Mouse (Mus musculus): ENCODE results near the gene Hoxd13. TPM values are rescaled to one million over a fixed set of nuclear protein-coding genes. Genes with fewer than 3 reads are reported as not detected.

The Hoxd13 gene
- polyA plus RNA-seq, 1 experiment from 2014 or later = 0.77 TPM

DNA sequence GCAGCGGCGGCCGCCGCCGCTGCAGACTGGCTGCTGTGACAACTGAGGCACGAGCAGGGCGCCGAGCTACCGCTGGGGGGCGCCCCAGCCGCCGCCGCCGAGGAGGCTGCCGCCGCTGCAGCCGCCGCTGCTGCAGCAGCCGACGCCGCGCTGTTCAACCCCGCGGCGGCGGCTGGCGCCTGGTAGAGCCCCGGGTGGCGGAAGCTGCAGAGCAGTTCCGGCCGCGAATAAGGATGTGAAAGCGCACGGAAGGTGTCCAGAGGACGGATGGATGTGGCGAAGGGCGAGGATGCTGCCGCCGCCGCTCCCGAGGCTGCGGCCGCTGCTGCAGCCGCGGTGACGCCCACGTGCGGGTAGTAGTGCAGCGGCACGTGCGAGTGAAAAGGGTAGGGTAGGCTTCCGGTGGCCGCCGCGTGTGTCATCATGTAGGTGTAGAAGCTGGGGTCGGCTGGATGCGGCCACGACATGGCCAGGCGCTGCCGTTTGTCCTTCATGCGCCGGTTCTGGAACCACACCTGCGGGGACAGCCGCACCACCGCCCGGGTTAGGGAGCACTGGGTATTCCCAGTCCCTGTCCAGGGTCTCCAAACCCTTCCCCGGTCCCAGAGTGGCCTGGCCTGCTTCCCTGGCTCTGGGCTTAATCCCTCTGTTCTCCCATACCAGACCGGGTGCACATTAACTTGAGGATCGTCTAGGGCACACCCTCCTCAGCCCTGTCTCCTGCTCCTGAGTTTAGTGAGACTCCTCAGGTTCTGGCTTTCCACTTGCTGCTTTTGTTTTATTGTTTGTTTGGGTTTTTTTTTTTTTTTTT, 12.1 kb upstream of the Hoxd13 start:
- peaks cover 83% of the 10 kb centered on the region for H3K27me3 ChIP-seq (replicated peaks)
- ATAC-seq = peak; percentile 51
- no peaks in the 10 kb centered on the region for H3K36me3 ChIP-seq
- no peaks in the 10 kb centered on the region for H3K9me3 ChIP-seq
- peak overlapping the region; percentile 73 for H3K4me2 ChIP-seq (replicated peaks)
- no peak overlapping the region; the same call in 1 of the 2 replicates for H3K9ac ChIP-seq
- peaks cover 22% of the 10 kb centered on the region for H3K4me1 ChIP-seq (replicated peaks)
- H3K27ac ChIP-seq = no peak overlapping the region
- under 1% methylated on average over 65 of the region's 69 CpGs for WGBS
- peak overlapping the region; percentile 40 for H3K4me3 ChIP-seq (replicated peaks)

DNA sequence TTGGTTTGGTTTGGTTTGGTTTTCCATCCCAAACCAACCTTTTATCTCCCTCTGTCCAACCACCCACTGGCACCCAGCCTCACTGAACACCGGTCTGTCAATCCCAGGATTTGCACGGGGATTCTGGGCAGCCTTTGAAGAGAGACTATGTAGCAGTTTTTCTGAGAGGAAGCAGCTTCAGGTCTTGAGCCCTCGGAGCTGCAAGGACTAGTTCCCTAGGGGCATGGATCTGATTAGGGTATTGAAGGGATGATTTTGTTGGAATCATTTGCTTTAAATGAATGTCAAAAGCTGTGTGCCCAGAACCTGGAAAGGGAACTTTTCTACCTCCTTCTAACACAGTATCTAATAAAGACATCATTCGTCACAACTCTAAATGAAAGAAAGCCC, 11.5 kb upstream of the Hoxd13 start:
- Histone ChIP-seq H3K27ac (no peak overlapping the region), H3K36me3 (no peaks in the 10 kb centered on the region), H3K4me1 (replicated peaks) (peaks cover 24% of the 10 kb centered on the region), H3K4me2 (replicated peaks) (no peak overlapping the region), H3K4me3 (replicated peaks) (no peak overlapping the region), H3K9me3 (no peaks in the 10 kb centered on the region), H3K27me3 (replicated peaks) (peaks cover 84% of the 10 kb centered on the region), H3K9ac (no peak overlapping the region)
- ATAC-seq = no peak
- WGBS = 5% methylated on average over 4 of the region's 4 CpGs

DNA sequence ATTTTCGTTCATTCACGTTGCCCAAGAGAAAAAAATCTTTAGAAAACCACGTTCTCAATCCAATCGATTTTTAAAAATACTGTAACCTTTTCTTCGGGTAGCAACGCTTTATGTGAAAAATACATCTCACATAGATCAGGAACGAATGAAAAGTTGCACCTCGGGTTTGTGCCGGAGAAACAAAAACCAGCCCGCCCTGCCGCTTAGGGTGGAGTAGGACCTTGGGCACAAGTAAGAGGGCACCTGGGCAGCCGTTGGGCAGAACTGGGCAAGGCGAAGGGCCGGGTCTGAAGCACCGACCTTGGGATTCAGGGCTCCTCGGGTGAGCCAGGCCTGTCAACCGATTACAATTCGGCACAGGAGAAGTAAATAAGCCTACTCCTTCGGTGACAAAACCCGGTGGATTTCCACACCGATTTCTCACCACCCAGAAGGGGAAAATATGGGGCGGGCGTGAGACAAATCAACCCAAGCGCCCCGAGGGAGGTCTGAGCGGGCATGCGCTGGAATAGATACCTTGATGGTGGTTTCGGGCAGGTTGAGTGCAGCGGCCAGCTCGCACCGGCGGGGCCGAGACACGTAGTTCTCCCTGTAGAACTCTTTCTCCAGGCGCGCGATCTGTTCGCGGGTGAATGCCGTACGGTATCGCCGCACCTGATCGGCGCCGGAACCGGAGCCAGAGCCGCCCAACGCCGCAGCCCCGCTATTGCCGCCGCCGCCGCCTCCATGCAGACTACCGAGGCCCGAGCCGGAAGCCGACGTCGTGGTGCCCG, 10.7 kb upstream of the Hoxd13 start:
- Histone ChIP-seq H3K4me3 (replicated peaks) (peak overlapping the region; percentile 12; the same call in 1 of the 2 replicates), H3K27ac (no peak overlapping the region), H3K9ac (no peak overlapping the region), H3K9me3 (no peaks in the 10 kb centered on the region), H3K4me2 (replicated peaks) (0 out of 2 replicates have a peak overlapping the region, but pooled peaks have one; percentile 22), H3K27me3 (replicated peaks) (peaks cover 84% of the 10 kb centered on the region), H3K4me1 (replicated peaks) (peaks cover 26% of the 10 kb centered on the region), H3K36me3 (no peaks in the 10 kb centered on the region)
- WGBS = 3% methylated on average over 62 of the region's 62 CpGs
- no peak for ATAC-seq

DNA sequence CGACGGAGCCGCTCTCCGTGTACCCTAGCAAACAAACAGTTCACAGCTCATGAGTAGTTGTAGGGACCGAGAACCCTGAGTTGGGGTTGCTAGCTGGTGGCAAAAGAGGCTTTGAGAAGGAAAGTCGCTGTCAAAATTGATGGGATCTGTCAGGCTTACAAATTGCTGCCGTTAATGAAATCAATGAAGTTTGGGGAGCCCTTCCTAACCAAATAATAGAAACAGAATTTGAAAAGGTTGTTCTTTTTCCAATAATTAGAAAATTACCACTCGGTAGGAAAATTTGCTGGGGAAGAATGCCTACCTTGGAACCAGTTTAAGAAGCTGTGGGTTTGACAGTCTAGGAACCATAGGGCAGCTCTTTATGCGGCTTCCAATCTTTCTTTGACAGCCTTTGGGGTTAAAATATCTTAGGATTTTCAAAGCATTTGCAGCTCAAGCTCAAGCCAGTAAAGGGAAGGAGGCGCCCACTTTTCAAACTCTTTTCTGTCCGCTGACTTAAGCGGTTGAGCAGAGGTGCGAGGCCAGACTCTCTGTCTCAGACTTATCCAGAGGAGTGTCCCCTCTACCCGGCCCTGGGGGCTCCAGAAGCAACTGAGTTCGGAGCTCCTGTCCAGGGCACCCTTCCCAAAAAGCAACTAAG, 10.0 kb upstream of the Hoxd13 start:
- no peak for ATAC-seq
- Histone ChIP-seq H3K4me2 (replicated peaks) (0 out of 2 replicates have a peak overlapping the region, but pooled peaks have one; percentile 22), H3K9me3 (no peaks in the 10 kb centered on the region), H3K27ac (no peak overlapping the region), H3K4me1 (replicated peaks) (peaks cover 26% of the 10 kb centered on the region), H3K27me3 (replicated peaks) (peaks cover 88% of the 10 kb centered on the region), H3K9ac (no peak overlapping the region), H3K4me3 (replicated peaks) (0 out of 2 replicates have a peak overlapping the region, but pooled peaks have one; percentile 12), H3K36me3 (no peaks in the 10 kb centered on the region)
- 3% methylated on average over 15 of the region's 15 CpGs for WGBS

DNA sequence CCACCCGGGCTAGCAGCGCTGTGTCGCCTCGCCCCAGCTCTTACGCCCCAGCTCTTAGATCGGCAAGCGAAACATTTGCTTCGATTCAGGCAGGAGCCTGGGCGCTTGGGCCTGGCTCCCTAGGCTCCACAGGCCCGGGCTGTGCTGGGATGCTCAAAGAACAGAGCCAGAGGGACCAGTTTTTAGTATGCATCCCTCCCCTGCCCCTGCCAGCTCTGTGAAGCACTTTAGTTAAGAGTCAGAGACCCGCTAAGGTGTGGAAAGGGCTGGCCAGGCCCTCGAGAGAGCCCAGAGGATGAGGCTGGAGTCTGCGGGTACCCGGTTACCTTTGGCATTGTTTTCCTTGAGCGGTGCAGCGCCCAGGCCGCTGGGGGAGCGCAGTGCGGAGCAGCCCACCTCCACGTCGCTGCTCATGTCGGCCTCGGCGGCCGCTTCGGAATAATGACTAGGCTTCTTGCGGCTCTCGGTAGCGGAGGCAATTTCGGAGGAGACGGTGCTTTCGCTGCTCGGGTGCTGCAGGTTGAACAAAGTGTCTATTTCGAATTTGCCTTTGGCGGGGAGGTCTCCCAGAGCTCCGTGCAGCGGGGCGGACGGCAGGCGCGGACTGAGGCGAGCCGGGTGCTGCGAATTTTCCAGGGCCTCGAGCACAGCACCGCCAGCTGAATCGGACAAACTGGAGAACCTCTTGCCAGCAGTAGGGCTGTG, 9.3 kb upstream of the Hoxd13 start:
- whole genome bisulfite sequencing = under 1% methylated on average over 47 of the region's 47 CpGs
- peaks cover 93% of the 10 kb centered on the region for H3K27me3 ChIP-seq (replicated peaks)
- H3K4me1 ChIP-seq (replicated peaks) = peaks cover 26% of the 10 kb centered on the region
- H3K9me3 ChIP-seq = no peaks in the 10 kb centered on the region
- H3K9ac ChIP-seq = no peak overlapping the region
- no peak overlapping the region for H3K4me2 ChIP-seq (replicated peaks)
- ATAC-seq = no peak
- no peaks in the 10 kb centered on the region for H3K36me3 ChIP-seq
- H3K27ac ChIP-seq = no peak overlapping the region
- no peak overlapping the region; the same call in 1 of the 2 replicates for H3K4me3 ChIP-seq (replicated peaks)

DNA sequence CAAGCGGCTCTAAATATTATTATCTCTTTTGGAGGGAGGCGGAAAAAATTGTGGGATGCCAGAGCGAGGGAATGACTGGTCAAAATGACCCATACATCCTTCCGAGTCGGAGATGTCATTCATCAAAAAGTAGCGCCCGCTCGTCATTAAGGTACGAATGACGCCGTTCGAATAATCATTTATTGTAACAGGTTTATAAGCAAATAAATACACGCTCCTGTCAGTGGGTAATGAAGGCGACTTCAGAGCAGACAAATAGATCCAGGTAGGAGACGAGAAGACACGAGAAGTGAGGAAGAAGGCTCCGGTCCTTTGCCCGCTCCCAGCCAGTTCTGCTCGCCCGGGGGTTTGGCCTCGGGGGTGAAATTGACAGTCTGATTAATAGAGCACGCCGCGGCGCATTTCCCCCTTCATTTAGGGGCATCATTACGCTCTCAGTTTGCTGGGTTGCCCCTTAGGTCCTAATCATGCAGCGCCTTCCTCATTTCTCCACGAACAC, 8.6 kb upstream of the Hoxd13 start, which contains the start of gene Evx2:
Gene Evx2, minus strand, starts transcription at position 51 of the 499 bp plus-strand sequence.
- H3K9me3 ChIP-seq = no peaks in the 10 kb centered on the region
- peaks cover 26% of the 10 kb centered on the region for H3K4me1 ChIP-seq (replicated peaks)
- no peak for ATAC-seq
- H3K4me2 ChIP-seq (replicated peaks) = no peak within 1 kb of the TSS
- peaks cover 93% of the 10 kb centered on the region for H3K27me3 ChIP-seq (replicated peaks)
- H3K36me3 ChIP-seq = no peaks in the 10 kb centered on the region
- WGBS = 2% methylated on average over 28 of the region's 28 CpGs
- no peak within 1 kb of the TSS for H3K9ac ChIP-seq
- no peak within 1 kb of the TSS; the same call in 1 of the 2 replicates for H3K4me3 ChIP-seq (replicated peaks)
- no peak within 1 kb of the TSS for H3K27ac ChIP-seq

DNA sequence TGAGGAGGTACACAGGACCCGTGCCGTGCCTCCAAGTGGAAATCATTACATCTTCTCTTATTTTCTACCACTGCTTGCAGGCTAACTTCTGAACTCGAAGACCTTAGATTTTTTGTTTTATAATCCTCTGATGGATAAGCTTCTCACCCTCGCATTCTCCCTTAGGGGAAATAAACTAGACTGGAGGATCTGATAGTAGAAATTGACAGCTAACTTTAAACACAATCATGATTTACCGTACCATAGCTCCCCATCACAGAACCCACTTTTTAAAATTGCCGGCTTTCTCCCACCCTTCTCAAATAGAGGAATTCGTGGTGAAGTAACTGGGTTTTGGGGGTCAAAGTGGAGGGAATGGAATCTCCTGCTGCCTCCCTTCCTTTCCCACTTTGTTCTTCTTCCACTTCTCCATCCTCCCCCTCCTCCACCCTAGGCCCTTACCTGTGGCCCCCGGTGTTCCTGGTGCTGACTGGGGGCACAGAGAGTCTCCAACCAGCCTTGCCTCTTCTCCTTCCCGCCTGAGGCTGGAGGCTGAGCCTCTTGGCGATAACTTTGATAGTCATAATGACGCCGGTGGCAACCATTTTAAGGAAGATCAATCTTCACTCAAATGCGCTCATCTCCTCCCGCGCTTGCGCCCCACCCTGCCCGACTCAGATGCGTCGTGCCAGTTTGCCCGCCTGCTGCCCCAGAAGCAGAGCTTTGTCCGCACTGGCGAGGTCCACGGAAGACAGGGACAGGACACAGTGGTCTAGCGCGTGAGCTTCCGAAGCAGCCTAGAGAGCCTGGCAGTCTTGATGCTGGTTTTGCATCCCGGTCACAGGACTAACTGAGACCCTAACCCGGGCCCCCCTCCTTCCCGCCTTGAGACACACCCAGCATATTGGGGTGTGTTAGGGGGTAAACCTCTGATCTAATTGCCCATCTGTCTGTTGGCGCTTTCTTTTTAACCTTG, 7.4 kb upstream of the Hoxd13 start:
- ATAC-seq = no peak
- Histone ChIP-seq H3K4me1 (replicated peaks) (peaks cover 21% of the 10 kb centered on the region), H3K36me3 (no peaks in the 10 kb centered on the region), H3K27me3 (replicated peaks) (peaks cover 91% of the 10 kb centered on the region), H3K9ac (no peak overlapping the region), H3K4me3 (replicated peaks) (no peak overlapping the region), H3K9me3 (no peaks in the 10 kb centered on the region), H3K4me2 (replicated peaks) (peak overlapping the region; percentile 9; the same call in 1 of the 2 replicates), H3K27ac (no peak overlapping the region)
- 2% methylated on average over 30 of the region's 30 CpGs for WGBS

DNA sequence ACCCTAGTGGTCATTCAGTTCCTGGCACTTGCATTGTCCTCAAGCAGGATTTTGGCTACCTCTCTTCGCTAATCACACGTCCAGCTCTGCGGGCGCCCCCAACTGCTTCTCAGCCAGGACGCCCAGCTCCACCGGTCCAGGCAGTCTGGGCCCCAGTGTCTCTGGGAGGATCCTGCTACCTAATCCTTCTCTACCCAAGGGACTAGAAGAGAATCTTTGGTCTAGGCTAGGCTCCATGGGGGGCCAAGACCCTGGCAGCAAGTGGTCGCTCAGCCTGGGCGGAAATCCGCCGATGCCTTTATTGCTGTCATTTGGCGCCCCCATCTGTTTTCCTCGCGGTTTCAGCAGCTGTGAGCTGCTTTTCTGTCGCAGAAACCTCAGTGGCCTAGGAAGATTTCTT, 6.4 kb upstream of the Hoxd13 start:
- peak; percentile 45; the same call in 1 of the 2 replicates for ATAC-seq
- H3K4me2 ChIP-seq (replicated peaks) = peak overlapping the region; percentile 54

DNA sequence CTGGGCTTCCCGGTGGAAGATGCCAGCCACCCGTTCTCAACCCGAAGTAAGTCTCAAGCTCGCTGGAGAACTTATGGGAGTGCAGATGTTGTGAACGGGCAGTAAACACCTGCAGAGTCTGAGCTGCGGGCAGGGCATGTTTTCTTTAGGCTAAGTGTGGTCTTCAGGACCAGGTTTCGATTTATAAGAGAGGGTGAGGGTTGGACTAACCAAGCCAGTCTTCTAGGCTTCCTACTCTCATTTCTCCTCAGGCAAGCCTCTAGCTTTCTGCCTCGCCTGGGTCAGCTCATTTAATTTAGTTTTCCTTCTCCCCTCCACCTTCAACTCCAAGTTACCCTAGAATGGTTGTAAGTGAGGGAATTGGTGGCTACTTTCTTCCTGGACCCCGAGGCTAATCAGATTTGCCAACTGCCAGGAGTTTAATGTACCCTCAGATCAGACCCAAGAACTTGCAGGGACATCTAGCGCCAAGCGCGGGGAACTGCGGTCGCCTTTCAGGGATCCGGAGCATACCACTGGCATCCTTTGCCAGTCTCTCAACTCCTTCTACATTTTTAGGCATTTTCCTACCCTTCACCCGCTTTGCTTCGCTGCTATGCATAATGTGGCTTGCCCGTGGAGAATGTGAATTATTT, 4.7 kb upstream of the Hoxd13 start:
- H3K4me3 ChIP-seq (replicated peaks) = no peak overlapping the region
- H3K9ac ChIP-seq = no peak overlapping the region
- peaks cover 18% of the 10 kb centered on the region for H3K4me1 ChIP-seq (replicated peaks)
- peaks cover 90% of the 10 kb centered on the region for H3K27me3 ChIP-seq (replicated peaks)
- no peak overlapping the region for H3K27ac ChIP-seq
- WGBS = 4% methylated on average over 18 of the region's 18 CpGs
- no peak for ATAC-seq
- no peaks in the 10 kb centered on the region for H3K36me3 ChIP-seq
- no peak overlapping the region for H3K4me2 ChIP-seq (replicated peaks)
- no peaks in the 10 kb centered on the region for H3K9me3 ChIP-seq

More for the DNA sequence above, 6.4 kb upstream of the Hoxd13 start:
- peaks cover 15% of the 10 kb centered on the region for H3K4me1 ChIP-seq (replicated peaks)
- no peak overlapping the region for H3K9ac ChIP-seq
- under 1% methylated on average over 14 of the region's 14 CpGs for WGBS
- no peak overlapping the region for H3K27ac ChIP-seq
- H3K27me3 ChIP-seq (replicated peaks) = peaks cover 90% of the 10 kb centered on the region
- peak overlapping the region; percentile 24; the same call in 1 of the 2 replicates for H3K4me3 ChIP-seq (replicated peaks)
- H3K9me3 ChIP-seq = no peaks in the 10 kb centered on the region
- no peaks in the 10 kb centered on the region for H3K36me3 ChIP-seq

DNA sequence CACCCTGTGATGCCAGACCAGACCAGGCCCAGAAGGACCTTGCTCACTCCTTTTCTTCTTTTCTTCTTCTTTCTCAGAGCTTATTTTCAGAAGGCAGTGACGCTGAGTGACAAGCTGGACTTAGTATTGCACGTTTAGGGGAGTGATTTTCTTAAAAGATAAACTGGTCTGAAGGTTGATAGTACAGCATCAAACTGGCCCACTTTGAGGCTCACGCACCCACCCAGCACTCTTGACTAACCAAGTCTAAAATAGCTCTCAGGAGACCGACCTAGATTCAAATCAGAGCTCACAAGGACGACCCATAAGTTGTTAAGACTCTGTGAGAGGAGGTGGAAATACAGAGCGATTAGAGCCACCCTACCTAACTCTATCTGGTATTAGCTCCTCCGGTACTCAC, 1.7 kb upstream of the Hoxd13 start:
- H3K36me3 ChIP-seq = no peaks in the 10 kb centered on the region
- H3K4me1 ChIP-seq (replicated peaks) = peaks cover 14% of the 10 kb centered on the region
- no peaks in the 10 kb centered on the region for H3K9me3 ChIP-seq
- H3K4me3 ChIP-seq (replicated peaks) = no peak overlapping the region
- H3K4me2 ChIP-seq (replicated peaks) = no peak overlapping the region
- 1% methylated on average over 7 of the region's 7 CpGs for WGBS
- no peak overlapping the region for H3K9ac ChIP-seq
- H3K27ac ChIP-seq = no peak overlapping the region
- ATAC-seq = no peak
- H3K27me3 ChIP-seq (replicated peaks) = peaks cover 87% of the 10 kb centered on the region
